In the genomic region with DNA sequence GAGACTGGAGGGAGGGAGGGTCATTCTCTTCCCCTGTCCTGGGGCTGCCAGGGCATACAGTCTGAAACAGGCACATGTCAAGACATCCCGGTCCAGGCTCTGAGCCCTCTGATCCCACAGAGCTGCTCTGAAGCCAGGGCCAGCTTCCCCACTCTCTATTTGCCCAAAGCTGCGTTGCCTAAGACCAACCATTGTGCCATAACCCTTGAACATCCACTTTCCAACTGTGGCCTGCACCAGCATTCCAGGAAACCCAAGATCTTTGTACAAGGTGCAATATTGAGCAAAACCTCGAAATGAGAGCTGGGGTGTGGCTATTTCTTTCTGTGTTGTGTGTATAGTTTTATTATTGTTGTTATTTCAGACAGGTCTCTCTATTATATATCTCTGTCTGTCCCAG, we compare ENCODE assay signal across 34 mouse cellular contexts. TPM values are rescaled to one million over a fixed set of nuclear protein-coding genes. Genes with fewer than 3 reads are reported as not detected.
DNase-seq lines count a peak whose midpoint lies in the region; ATAC-seq lines count a peak whose summit lies in the region.
"Had no signal": no experiment of that assay in that cellular context is flagged by ENCODE, and none has a peak within 500 bp of the region (broad histone marks: within the 10 kb centered on the region; RNA-seq: fewer than 3 reads in every experiment).

No protein-coding gene starts in this region.

- 0 out of 2 replicates have a peak, but pooled peaks have one; percentile 21 for ATAC-seq in liver, embryonic 16.5 days (ENCODE audit: low read depth)
- ATAC-seq in liver, embryonic 12.5 days, result no peak
- ATAC-seq in intestine, embryonic 16.5 days, result no peak
- ATAC-seq: forebrain, postnatal 0 days; hindbrain, postnatal 0 days; intestine, postnatal 0 days had no signal

- H3K9ac ChIP-seq in liver, embryonic 16.5 days (ENCODE audit: low read depth, low read length), result no peak overlapping the region
- no peak overlapping the region for H3K9ac ChIP-seq in liver, embryonic 12.5 days
- no peak overlapping the region for H3K9ac ChIP-seq in intestine, embryonic 16.5 days (ENCODE audit: low read depth, low read length)
- H3K9ac ChIP-seq: forebrain, embryonic 12.5 days; forebrain, postnatal 0 days; heart, embryonic 15.5 days; liver, embryonic 13.5 days; midbrain, embryonic 12.5 days; neural tube, embryonic 12.5 days had no signal

- peak; percentile 61 to 78 for DNase-seq in lung, adult 18-20 months
- DNase-seq in lung, postnatal 14 days, result peak; percentile 11
- no peak for DNase-seq in limb, embryonic 10.5 days (ENCODE audit: low spot score)
- DNase-seq: B cell, adult 2 months; cerebellum, adult 2 months; cerebellum, postnatal 14 days; forebrain, postnatal 0 days; gastrocnemius, postnatal 14 days; heart, adult 11 months; kidney, adult 9 months; kidney, postnatal 14 days; layer of hippocampus, adult 9-11 months; liver, embryonic 13.5 days; right cerebral cortex, adult 18-20 months; right cerebral cortex, postnatal 4 days had no signal

- H3K27me3 ChIP-seq in liver, embryonic 16.5 days (ENCODE audit: control insufficient read depth, insufficient read depth, low read depth, low read length), result no peaks in the 10 kb centered on the region
- H3K27me3 ChIP-seq in liver, embryonic 12.5 days (replicated peaks), result peaks cover 12% of the 10 kb centered on the region
- no peaks in the 10 kb centered on the region for H3K27me3 ChIP-seq in intestine, embryonic 16.5 days (replicated peaks; ENCODE audit: control insufficient read depth, insufficient read depth, low read length)
- H3K27me3 ChIP-seq in limb, embryonic 10.5 days (ENCODE audit: low read depth, poor library complexity, severe bottlenecking), result no peaks in the 10 kb centered on the region
- H3K27me3 ChIP-seq: forebrain, embryonic 12.5 days; heart, embryonic 15.5 days; liver, embryonic 13.5 days; midbrain, embryonic 12.5 days; neural tube, embryonic 12.5 days had no signal

- no peak overlapping the region for H3K4me3 ChIP-seq in liver, embryonic 16.5 days (ENCODE audit: low read depth, low read length)
- H3K4me3 ChIP-seq in liver, embryonic 12.5 days, result no peak overlapping the region
- no peak overlapping the region for H3K4me3 ChIP-seq in intestine, embryonic 16.5 days (ENCODE audit: low read length)
- no peak overlapping the region for H3K4me3 ChIP-seq in limb, embryonic 10.5 days
- H3K4me3 ChIP-seq: erythroblast, embryonic 14.5 days; forebrain, embryonic 12.5 days; heart, embryonic 10.5 days; heart, embryonic 15.5 days; liver, embryonic 13.5 days; megakaryocyte, embryonic 14.5 days; midbrain, embryonic 12.5 days; myocyte; neural tube, embryonic 12.5 days had no signal

- H3K36me3 ChIP-seq in liver, embryonic 16.5 days (ENCODE audit: control insufficient read depth, insufficient read depth), result no peaks in the 10 kb centered on the region
- no peaks in the 10 kb centered on the region for H3K36me3 ChIP-seq in liver, embryonic 12.5 days
- no peaks in the 10 kb centered on the region for H3K36me3 ChIP-seq in intestine, embryonic 16.5 days (ENCODE audit: control insufficient read depth, insufficient read depth, low read length)
- no peaks in the 10 kb centered on the region for H3K36me3 ChIP-seq in limb, embryonic 10.5 days
- H3K36me3 ChIP-seq: forebrain, embryonic 12.5 days; heart, embryonic 10.5 days; heart, embryonic 15.5 days; liver, embryonic 13.5 days; midbrain, embryonic 12.5 days; neural tube, embryonic 12.5 days had no signal

- H3K4me2 ChIP-seq in liver, embryonic 16.5 days (ENCODE audit: low read depth, low read length), result no peak overlapping the region
- no peak overlapping the region for H3K4me2 ChIP-seq in liver, embryonic 12.5 days
- no peak overlapping the region for H3K4me2 ChIP-seq in intestine, embryonic 16.5 days (ENCODE audit: low read depth, low read length)
- H3K4me2 ChIP-seq: forebrain, embryonic 12.5 days; heart, embryonic 15.5 days; liver, embryonic 13.5 days; midbrain, embryonic 12.5 days; neural tube, embryonic 12.5 days had no signal

- H3K27ac ChIP-seq in liver, embryonic 16.5 days (ENCODE audit: low read length), result no peak overlapping the region
- H3K27ac ChIP-seq in liver, embryonic 12.5 days, result no peak overlapping the region
- H3K27ac ChIP-seq in intestine, embryonic 16.5 days (ENCODE audit: low read length), result no peak overlapping the region
- H3K27ac ChIP-seq in limb, embryonic 10.5 days, result no peak overlapping the region
- H3K27ac ChIP-seq: forebrain, embryonic 12.5 days; heart, embryonic 10.5 days; heart, embryonic 15.5 days; hindbrain, postnatal 0 days; liver, embryonic 13.5 days; midbrain, embryonic 12.5 days; neural tube, embryonic 12.5 days had no signal

- H3K4me1 ChIP-seq in liver, embryonic 16.5 days (ENCODE audit: control insufficient read depth, low read depth, low read length), result peaks cover 6% of the 10 kb centered on the region
- H3K4me1 ChIP-seq in liver, embryonic 12.5 days, result peaks cover 11% of the 10 kb centered on the region
- peaks cover 6% of the 10 kb centered on the region for H3K4me1 ChIP-seq in intestine, embryonic 16.5 days (ENCODE audit: control insufficient read depth, insufficient read depth, low read length)
- no peaks in the 10 kb centered on the region for H3K4me1 ChIP-seq in limb, embryonic 10.5 days
- H3K4me1 ChIP-seq: forebrain, embryonic 12.5 days; midbrain, embryonic 12.5 days; neural tube, embryonic 12.5 days had no signal

- 56% methylated on average over 3 of the region's 3 CpGs for WGBS in liver, embryonic 16.5 days (ENCODE audit: insufficient replicate concordance)
- WGBS in liver, embryonic 12.5 days (ENCODE audit: insufficient replicate concordance), result 58% methylated on average over 3 of the region's 3 CpGs
- WGBS in intestine, embryonic 16.5 days, result 78% methylated on average over 3 of the region's 3 CpGs
- 77% methylated on average over 3 of the region's 3 CpGs for WGBS in limb, embryonic 10.5 days

- no peaks in the 10 kb centered on the region; the same call in 1 of the 2 replicates for H3K9me3 ChIP-seq in liver, embryonic 16.5 days (replicated peaks; ENCODE audit: control insufficient read depth, low read length)
- H3K9me3 ChIP-seq in liver, embryonic 12.5 days (replicated peaks), result no peaks in the 10 kb centered on the region
- no peaks in the 10 kb centered on the region for H3K9me3 ChIP-seq in intestine, embryonic 16.5 days (ENCODE audit: control insufficient read depth, low read length)
- H3K9me3 ChIP-seq in limb, embryonic 10.5 days (replicated peaks), result no peaks in the 10 kb centered on the region
- H3K9me3 ChIP-seq: forebrain, embryonic 12.5 days; heart, embryonic 10.5 days; heart, embryonic 15.5 days; liver, embryonic 13.5 days; neural tube, embryonic 12.5 days had no signal

RNA-seq across cellular contexts. Expression of gene Tfrc, which starts 53.1 kb away (rescaled TPM):
- 317 and 331 TPM in 2 replicates for polyA plus RNA-seq in liver, embryonic 16.5 days (2015; fragmentation: Nextera tagmentation; extraction: Ambion mirVana)
- polyA plus RNA-seq in liver, embryonic 12.5 days (2016; fragmentation: Nextera tagmentation; extraction: Ambion mirVana), result 327 and 339 TPM in 2 replicates
- polyA plus RNA-seq in intestine, embryonic 16.5 days (2015; fragmentation: Nextera tagmentation; extraction: Ambion mirVana), result 56.4 and 64.9 TPM in 2 replicates
- 55.9 and 56.9 TPM in 2 replicates for polyA plus RNA-seq in limb, embryonic 10.5 days (2016; fragmentation: Nextera tagmentation; extraction: Ambion mirVana)

RNA-seq across cellular contexts. Expression of gene Zdhhc19, which starts 59.5 kb away (rescaled TPM):
- polyA plus RNA-seq in liver, embryonic 16.5 days (2015; fragmentation: Nextera tagmentation; extraction: Ambion mirVana), result not detected in 2 replicates
- polyA plus RNA-seq in liver, embryonic 12.5 days (2016; fragmentation: Nextera tagmentation; extraction: Ambion mirVana), result not detected in 2 replicates
- polyA plus RNA-seq in intestine, embryonic 16.5 days (2015; fragmentation: Nextera tagmentation; extraction: Ambion mirVana), result 2.1 and 3.0 TPM in 2 replicates
- polyA plus RNA-seq in limb, embryonic 10.5 days (2016; fragmentation: Nextera tagmentation; extraction: Ambion mirVana), result not detected in 2 replicates
- polyA plus RNA-seq: cerebellum, adult 2 months; cortical plate, adult 2 months; embryonic facial prominence, embryonic 14.5 days; erythroblast, embryonic 14.5 days; forebrain, embryonic 12.5 days; forebrain, postnatal 0 days; heart, embryonic 10.5 days; heart, embryonic 15.5 days; hindbrain, embryonic 11.5 days; limb, embryonic 11.5 days; liver, embryonic 13.5 days; lung, embryonic 16.5 days; midbrain, embryonic 12.5 days; myocyte; neural tube, embryonic 12.5 days; spleen, adult 2 months had no signal
